8 mouse cellular contexts compared by ENCODE assay signal in the genomic region with DNA sequence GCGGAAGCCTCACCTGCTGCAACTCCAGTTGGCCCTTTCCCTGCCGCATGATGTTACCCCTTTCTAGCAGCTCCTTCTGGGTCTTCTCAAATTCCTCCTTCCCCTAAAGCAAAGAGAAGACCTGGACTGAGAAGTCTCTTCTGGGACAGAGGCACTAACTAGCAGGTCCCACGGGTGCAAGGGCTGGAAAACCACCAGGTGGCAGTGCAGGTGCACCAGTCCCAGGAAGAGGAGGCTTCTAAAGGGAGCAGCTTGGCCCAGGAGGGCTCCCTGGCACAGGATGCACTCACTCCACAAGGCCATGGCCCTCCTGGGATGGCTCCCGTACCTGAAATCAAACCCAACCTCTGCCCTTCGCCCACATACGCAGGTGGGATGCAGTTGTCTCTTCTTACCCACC. TPM values are rescaled to one million over a fixed set of nuclear protein-coding genes. Genes with fewer than 3 reads are reported as not detected.
DNase-seq lines count a peak whose midpoint lies in the region; TF ChIP-seq lines count a peak whose summit lies in the region.

No protein-coding gene starts in this region.

- H3K4me1 ChIP-seq in heart, adult 2 months (ENCODE audit: control insufficient read depth, insufficient read depth, low read length): peaks cover 11% of the 10 kb centered on the region
- H3K4me1 ChIP-seq in heart, embryonic 10.5 days: peaks cover 37% of the 10 kb centered on the region

- no peak overlapping the region for H3K27ac ChIP-seq in heart, adult 2 months
- H3K27ac ChIP-seq in heart, embryonic 10.5 days: no peak overlapping the region

- H3K36me3 ChIP-seq in heart, adult 2 months (ENCODE audit: control insufficient read depth, insufficient read depth, low read length): no peaks in the 10 kb centered on the region
- peaks cover 90% of the 10 kb centered on the region for H3K36me3 ChIP-seq in heart, embryonic 10.5 days

- peak; percentile 87 for TF ChIP-seq CTCF in heart, adult 2 months (IDR thresholded peaks at IDR 0.05)

- no peaks in the 10 kb centered on the region for H3K27me3 ChIP-seq in heart, adult 2 months (ENCODE audit: control insufficient read depth, insufficient read depth, low read length)
- H3K27me3 ChIP-seq in heart, embryonic 10.5 days (ENCODE audit: insufficient read depth, poor library complexity, severe bottlenecking): no peaks in the 10 kb centered on the region

- H3K79me2 ChIP-seq in heart, adult 2 months (replicated peaks; ENCODE audit: control insufficient read depth, insufficient read depth, low read length): no peaks in the 10 kb centered on the region

- peak; percentile 60 to 74 for DNase-seq in heart, adult 2 months
- DNase-seq in heart, embryonic 10.5 days (ENCODE audit: low spot score): no peak
- DNase-seq in B cell, adult 2 months: peak; percentile 67 to 72
- peak; percentile 72 for DNase-seq in adrenal gland, adult 2 months
- DNase-seq in embryo, embryonic 11 days: peak; percentile 64
- peak; percentile 72 for DNase-seq in kidney, adult 11 months
- DNase-seq in lung, postnatal 10 days: peak; percentile 83
- peak; percentile 70 for DNase-seq in thymus, postnatal 14 days

- TF ChIP-seq EP300 in heart, adult 2 months (IDR thresholded peaks at IDR 0.05; ENCODE audit: insufficient read depth, low read depth, low read length): peak; percentile 74; the same call in 1 of the 2 replicates

- H3K9ac ChIP-seq in heart, adult 2 months (ENCODE audit: low read depth, low read length): no peak overlapping the region

- WGBS in heart, adult 2 months: 77% methylated on average over 6 of the region's 6 CpGs
- WGBS in heart, embryonic 10.5 days: 78% methylated on average over 6 of the region's 6 CpGs

- TF ChIP-seq POLR2A in heart, adult 2 months (IDR thresholded peaks at IDR 0.05; ENCODE audit: insufficient read depth, low read depth, low read length): no peak

- H3K9me3 ChIP-seq in heart, embryonic 10.5 days: no peaks in the 10 kb centered on the region

- no peak overlapping the region for H3K4me3 ChIP-seq in heart, adult 2 months
- no peak overlapping the region for H3K4me3 ChIP-seq in heart, embryonic 10.5 days

- intact Hi-C loops in heart, adult 2 months (cut with DNase I): loop anchor here (2.0 kb wide), 3 partner anchors 34 to 112 kb away; no protein-coding TSS in a partner anchor

RNA-seq across cellular contexts. Expression of a gene that starts 21.8 kb away (rescaled TPM):
- not detected for total RNA-seq in heart, adult 2 months (2021)
- 0.68 and 0.82 TPM in 2 replicates for polyA plus RNA-seq in heart, adult 2 months (2012; rRNA removed)
- polyA plus RNA-seq in heart, embryonic 10.5 days (2016; fragmentation: Nextera tagmentation; extraction: Ambion mirVana): not detected in 2 replicates
- under 1 TPM in 1 of 2 experiments, not detected in 1; 0.90 TPM for total RNA-seq in adrenal gland, adult 2 months (2021)
- polyA plus RNA-seq in adrenal gland, adult 2 months (2012; rRNA removed): 0.51 and 0.67 TPM in 2 replicates

RNA-seq across cellular contexts. Expression of a gene that starts 31.0 kb away (rescaled TPM):
- 10 to 100 TPM; 19.1 to 21.1 TPM for total RNA-seq in heart, adult 2 months (2021)
- 31.3 TPM in 2 replicates for polyA plus RNA-seq in heart, adult 2 months (2012; rRNA removed)
- 53.2 and 54.4 TPM in 2 replicates for polyA plus RNA-seq in heart, embryonic 10.5 days (2016; fragmentation: Nextera tagmentation; extraction: Ambion mirVana)
- 10 to 100 TPM; 76.9 to 91.2 TPM for total RNA-seq in adrenal gland, adult 2 months (2021)
- 204 and 210 TPM in 2 replicates for polyA plus RNA-seq in adrenal gland, adult 2 months (2012; rRNA removed)
